Mouse (Mus musculus) adrenal gland (tissue): ENCODE measurements around the gene Smg6.
"Not testable (repeated sequence)": the region's sequence is repeated elsewhere in the genome, so short reads cannot be mapped to it uniquely, and the experiment has no call there.

Source experiments
- intact Hi-C: fragments of 180-260 bp; cut with DNase I; formaldehyde crosslinking; loops from one replicate; pipeline ENCODE4 v1.15.1; 2025

The Smg6 gene

DNA sequence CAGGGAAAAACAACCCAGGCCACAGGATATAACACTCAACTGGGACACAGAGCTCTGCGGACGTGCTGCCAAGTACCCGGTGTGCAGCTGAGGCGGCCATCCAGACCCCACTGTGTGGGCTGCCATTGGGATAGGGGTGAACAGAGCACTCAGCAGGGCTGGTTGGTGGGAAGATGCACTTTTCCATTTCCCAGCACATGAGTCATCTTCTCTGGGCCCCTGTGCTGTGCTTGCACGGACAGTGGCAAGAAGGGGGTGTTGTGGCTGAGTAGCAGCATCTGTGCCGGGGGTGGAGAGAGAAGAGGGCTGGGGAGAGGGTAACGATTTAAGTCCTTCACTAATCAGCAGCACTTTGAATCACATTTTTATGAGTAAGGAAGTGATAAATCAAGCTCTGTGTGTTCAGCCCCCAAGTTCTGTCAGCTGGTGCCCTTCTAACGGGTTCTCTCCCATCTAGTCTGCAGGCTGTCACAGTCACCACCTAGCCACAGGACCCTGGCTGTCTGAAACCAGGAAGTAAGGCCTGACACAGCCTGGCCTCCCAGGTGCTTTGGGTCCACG, 66.9 kb downstream of the Smg6 start:
- intact Hi-C loops, result no loop called here

DNA sequence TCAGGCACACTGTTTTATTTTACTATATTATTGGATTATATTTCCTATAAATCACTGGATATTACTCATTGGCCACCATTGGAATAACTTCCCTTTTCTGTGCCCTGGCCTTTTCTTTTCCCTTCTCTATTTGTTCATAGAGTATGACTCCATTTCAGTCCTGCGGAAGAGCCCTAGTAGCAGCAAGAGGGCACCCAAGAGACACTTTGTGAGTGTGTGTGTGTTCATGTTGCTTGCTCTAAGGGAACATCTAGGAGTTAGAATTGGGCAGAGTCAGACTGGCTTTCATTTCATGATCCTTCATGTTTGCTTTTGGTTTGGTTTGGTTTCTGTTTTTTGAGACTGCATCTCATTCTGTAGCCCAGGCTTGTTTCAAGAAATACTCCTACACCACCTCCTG, 68.5 kb downstream of the Smg6 start:
- intact Hi-C loops, result no loop called here

DNA sequence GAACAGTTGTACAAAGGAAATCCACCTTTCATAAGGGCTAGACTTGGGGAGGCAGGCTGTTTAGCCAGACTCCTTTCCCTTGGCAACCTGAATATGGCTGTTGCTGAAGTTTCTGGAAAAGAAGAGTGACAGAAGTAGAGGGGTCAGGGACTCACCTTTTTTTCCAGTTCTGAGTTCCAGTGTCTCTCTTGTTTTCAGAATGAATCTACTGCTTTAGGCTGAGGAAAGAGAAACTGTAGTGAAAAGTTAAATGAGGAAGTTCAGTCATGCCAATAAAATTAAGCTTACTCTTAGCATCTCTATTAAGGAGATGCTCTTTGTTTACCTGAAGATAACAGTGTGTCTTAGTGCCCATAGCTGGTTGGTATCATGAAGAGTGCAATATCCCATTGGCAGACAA, 69.2 kb downstream of the Smg6 start:
- intact Hi-C loops, result no loop called here

DNA sequence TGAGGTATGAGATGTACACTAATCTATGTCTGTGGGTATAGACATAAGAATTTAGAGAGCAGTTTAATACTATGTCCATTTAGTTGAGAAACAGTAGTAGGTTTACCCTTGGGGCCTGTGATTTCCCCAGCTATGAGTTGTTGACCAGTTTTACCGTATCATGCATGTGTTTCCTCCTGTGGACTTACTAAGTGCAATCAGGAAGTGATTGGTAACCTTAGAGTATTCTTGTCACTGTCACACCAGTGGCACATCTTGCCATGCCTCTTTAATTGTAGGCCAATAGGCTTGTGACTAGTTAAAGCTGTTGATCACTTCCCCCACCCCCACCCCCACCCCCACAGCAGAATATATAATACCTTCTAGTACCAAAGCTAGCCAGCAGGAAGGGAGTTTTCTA, 70.9 kb downstream of the Smg6 start:
- intact Hi-C loops, result no loop called here

DNA sequence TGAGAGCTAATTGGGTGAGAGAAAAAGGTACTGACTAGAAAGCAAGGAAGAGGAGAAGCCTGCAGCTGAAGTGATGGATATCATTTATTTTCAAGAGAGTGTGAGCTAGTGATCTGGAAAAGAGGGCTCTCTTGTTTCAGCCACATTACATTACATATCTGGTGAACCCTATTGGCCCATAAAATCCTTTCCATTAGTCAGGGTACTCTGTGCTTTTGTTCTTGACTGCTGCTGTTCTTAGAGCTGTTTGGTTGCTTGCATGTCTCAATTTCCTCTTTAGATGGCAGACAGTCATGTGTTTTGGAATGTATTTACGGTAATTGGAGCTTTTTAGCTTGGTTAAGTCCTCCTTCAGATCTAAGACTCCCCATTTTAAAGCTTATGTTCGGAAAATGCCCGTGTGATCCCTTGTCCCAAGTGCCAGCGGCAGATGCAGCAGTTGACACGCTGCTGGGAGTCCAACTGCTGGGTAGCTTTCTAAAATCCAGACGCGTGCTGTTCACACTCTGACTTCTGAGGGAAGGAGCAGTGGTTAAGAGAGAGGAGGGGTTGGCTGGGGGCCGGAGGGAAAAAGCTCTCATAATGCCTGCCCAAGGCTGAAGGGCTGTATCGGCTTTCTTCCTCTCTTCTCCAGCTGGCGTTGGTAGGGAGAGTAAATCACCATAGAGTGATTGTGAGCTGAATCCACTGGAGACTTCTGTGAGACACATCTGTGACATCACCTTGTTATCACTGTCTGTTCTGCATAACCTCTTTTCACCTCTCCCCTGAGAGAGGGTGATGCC, 75.4 kb downstream of the Smg6 start:
- intact Hi-C loops, result no loop called here

DNA sequence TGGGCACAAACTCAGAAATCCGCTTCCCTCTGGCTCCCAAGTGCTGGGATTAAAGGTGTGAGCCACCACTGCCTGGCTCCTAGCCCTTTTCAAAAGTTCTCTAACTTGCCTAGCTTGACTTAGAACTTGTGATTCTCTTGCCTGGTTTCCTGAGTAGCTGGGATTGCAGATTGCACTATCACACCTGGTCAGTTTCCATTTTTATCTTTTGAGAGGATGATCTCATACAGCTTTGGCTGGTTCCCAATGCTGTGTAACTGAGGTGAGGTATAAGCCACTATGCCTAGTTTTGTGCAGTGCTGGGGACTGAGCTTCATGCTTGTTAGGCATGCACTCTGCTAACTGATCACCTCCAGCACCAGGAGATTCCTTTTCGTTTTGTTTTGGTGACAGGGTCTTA, 82.6 kb downstream of the Smg6 start:
- intact Hi-C loops, result no loop called here

DNA sequence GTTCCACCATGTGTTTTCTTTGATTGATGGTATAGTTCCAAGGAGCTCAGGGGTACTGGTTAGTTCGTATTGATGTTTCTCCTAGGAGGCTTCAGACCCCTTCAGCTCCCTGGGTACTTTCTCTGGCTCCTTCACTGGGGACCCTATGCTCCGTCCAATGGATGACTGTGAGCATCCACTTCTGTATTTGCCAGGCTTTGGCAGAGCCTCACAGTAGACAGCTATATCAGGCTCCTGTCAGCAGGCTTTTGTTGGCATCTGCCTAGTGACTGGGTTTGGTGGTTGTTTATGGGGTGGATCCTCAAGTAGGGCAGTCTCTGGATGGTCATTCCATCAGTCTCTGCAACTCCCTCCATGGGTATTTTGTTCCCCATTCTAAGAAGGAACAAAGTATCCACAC, 83.9 kb downstream of the Smg6 start:
- intact Hi-C loops, result not testable (repeated sequence)

DNA sequence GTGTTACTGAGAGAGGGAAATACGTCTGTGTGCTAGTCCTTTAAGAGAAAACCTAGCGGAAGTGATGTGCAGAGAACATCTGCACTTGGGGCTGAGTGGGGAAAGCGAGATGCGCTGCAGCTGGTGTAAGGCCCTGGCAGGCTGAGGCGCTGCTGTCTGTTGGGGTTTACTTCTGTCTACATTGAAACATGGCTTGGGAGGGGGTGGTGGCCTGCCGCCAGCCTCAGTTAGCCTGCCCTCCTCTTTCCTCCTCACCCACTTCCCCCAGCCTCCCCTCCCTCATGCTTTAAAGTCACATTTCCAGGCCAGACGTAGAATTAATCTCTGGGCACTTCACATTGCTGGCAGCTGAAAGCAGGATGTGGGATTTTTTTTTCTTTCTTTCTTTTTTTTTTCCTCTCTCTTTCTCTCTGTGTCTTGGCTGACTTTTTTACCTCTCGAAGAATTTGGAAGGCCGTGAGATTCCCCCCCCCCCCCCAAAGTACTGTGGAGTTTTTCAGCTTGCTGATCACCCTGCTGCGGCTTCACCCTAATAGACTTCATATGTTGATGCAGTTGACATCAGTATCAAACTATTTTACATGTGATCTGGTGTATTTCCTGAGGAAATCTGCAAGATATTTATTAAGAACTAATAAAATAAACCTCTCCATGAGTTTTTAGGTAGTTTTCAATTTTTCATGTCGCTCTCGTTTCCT, 87.5 kb downstream of the Smg6 start:
- intact Hi-C loops, result loop anchor here (5.0 kb wide), 1 partner anchor 39 kb away; no protein-coding TSS in a partner anchor

DNA sequence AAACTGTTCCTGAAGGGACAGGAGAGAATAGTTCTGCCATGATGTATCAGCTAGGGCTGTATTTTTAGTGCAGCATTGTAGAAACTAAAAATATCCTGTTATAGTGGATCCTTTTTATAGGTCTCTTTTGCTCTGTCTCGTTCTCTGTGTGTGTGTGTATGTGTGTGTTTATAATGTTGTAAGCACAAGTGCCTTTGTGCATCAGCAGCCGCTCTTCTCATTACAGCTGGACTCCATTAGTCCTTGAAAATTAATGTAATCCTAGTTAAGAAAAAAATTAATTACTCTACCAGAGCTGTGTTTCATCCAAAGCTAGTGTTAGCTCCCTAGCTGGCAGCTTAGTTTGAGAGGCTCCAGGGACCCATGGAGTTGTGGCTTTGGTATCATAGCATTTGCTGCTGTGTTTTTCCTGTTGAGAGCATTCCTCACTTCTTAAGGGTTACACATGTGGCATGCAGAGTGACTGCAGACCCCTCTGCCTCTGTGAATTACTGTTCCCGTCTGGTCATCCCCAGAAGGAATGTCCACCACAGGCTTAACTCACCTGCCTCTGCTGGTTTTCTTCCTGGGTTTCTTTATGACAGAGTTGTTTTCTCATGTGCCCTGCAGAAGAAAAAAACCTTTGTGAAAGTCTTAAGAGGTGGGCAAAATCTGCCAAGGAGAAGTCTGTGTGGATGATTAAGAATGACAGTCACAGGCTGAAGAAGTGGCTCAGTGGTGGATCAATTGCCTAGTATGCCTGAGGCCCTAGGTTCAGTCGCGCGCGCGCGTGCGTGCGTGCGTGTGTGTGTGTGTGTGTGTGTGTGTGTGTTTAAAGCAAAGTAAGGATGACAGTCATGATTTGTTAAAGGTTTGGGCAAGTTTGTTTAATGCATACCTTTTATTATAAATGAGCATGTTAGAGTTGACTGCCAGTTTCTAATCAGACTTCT, 88.4 kb downstream of the Smg6 start:
- intact Hi-C loops, result loop anchor here (5.0 kb wide), 1 partner anchor 38 kb away; no protein-coding TSS in a partner anchor

DNA sequence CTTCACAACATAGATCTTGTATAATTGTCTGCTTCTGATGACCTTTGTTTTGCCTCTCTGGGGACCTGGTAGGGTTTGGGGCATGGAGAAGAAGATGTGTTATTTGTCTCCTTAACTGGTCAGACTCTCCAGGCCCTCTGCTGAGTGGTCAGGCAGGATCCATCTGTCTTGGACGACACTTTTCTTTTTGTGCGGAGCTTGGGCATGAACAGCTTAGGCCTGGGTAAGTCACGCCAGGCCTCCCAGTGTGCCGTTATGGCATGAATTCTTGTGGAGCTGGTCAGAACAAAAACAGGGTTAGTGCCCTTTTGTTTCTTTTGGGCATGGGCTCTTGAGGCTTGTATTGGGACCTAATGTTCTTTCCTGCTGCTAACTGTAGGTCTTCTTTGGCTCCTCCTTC, 89.2 kb downstream of the Smg6 start:
- intact Hi-C loops, result loop anchor here (5.0 kb wide), 1 partner anchor 37 kb away; no protein-coding TSS in a partner anchor

DNA sequence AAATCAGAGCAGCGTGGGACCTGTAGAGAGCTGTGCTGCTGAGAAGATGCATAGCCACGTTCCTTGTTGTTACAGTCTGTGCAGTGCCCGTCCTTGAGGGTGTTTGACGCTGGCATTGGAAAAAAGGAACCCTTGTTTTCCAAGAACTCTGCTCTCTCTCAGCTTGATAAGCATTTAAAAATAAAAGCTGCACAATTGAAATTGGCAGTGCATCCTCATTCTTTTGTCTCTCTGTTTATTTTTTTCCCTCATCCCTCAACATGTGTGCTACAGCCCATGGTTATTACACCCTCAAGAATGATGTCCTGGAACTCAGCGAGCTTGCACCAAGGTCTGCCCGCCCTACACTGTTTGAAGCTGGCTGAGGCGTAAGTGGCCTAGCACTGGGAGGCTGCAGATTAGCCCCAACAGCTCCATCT, 89.8 kb downstream of the Smg6 start:
- intact Hi-C loops, result no loop called here

DNA sequence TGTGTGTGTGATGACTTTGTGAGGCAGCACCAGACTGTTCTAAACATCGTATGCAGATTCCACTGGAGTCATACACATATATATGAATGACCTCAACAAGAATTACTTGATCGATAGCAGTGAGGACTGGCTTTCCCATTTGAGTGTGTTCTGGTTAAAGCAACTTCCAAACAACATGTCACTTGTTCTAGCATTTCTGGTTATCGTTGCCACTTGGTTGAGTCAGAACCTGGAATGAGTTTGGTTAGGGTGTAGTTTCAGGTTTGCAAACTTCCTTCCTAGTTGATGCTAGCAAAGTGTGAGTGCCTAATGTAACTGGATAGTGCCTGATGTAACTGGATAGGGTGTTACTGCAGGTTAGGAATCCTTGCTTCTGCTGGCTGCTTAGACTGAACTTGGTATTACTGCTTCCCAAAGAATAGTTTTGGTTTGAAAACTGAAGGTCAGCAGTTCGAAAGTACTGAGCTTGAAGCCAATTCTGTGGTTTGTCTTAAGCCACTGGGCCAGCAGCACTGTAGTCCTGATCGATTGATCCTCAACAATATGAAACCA, 90.8 kb downstream of the Smg6 start:
- intact Hi-C loops, result no loop called here

DNA sequence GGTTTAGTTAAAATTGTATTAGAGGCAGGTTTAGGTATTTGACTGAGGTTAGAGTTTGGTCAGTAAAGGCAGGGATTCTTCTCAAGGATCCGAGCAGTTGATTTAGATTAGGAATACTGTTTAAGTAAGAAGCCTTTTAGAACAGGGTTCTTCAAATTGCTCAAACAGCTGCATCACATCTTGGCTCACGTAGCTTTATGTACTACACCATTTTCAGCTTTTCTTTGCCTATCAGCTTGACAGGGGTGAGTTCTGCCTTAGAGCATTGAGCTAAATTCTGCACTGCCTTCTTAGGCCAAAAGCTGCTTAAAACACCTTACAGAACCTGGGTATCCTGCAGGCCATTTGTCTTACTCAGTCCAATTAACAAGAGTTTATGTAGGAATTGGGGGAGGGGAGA, 92.2 kb downstream of the Smg6 start:
- intact Hi-C loops, result no loop called here

DNA sequence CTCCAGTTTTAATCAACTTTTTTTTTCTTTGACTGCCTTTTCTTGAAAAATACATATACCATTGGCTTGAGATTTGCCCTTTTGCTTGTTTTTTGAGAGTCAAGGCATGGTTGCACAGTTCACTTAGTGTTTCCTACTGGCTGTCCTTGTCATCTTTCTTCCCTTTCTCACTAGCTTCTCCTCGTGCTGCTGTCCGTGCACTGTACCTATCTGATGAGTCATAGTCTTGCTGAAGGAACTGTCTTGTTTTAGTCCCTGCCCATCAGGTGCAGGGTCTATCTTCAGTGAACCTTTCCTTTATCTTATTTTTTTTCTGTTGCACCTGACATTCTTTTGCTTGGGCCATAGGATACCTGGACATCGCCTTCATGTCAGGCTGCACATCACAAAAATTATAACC, 101.4 kb downstream of the Smg6 start:
- intact Hi-C loops, result no loop called here

DNA sequence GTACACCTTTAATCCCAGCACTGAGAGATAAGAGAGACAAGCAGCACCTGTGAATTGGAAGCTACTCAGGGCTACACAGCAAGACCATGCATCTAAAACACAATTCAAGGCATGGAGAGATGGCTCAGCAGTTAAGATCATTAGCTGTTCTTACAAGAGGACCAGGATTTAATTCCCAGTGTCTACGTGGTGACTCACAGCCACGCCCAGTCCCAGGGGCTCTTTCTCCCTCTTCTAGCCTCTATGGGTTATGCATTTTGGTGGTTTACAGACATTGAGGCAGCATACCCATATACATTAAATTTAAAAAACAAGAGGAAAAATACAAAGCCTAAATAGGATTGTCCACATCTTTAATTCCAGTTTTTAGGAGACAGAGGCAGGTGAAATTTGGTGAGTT, 102.0 kb downstream of the Smg6 start:
- intact Hi-C loops, result no loop called here

DNA sequence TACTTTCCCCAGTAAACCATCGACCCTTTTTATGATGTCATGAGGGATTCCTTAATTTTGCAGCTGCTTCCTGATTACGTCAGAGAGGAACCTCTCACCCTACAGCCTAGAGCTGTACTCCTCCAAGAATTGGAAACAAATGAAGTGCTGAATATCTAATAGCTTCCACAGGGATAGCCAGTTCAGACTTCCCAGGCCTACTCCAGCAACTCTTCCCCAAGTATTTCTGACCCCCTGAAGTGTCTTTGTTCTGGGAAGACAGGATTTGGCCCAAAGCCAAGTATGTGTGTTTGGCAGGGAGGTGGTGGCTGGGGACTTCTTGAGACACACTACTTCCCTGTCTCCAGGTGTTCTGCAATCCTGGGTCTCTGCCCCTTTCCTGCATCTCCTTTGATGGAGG, 105.6 kb downstream of the Smg6 start:
- intact Hi-C loops, result no loop called here

DNA sequence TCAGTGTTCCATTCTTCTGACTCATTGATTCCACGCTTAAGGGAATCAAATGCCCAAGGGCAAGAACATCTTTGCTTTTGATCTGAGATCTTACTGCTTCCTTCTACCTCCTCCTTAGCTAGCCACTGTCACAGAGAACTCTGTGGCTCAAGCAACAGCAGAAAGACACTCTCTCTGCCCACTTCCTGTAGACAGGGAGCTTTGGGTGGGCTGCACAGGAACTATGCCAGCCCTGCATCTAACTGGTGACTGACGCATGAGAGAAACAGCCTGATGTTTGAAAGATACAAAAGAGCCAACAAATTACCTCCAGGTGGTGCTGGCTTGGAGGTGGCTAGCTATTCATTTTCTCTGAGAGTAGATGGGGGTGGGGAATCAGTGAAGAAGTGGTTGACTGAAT, 107.3 kb downstream of the Smg6 start:
- intact Hi-C loops, result no loop called here

DNA sequence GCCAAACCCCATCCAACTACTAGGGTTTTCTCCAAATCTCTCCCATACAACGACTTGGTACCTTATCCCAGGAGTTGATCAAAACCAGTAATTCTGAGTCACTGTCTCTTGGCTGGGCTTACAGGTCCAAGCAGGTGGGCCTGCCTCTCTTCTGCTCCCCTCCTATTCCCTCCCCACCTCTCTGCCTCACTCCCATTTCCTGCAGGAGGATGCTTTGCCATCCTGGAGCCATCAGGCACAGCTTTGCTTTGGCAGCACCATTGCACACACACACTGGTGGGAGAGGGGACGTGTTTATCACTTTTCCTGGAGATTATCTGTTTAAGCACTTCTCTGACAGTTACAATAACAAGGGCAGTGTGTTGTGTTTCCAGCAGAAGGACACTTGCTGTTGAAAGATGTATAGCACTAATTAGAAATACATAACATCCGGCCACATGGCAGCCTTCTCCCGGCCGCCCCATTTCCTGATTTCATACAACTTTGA, 108.0 kb downstream of the Smg6 start:
- intact Hi-C loops, result no loop called here

DNA sequence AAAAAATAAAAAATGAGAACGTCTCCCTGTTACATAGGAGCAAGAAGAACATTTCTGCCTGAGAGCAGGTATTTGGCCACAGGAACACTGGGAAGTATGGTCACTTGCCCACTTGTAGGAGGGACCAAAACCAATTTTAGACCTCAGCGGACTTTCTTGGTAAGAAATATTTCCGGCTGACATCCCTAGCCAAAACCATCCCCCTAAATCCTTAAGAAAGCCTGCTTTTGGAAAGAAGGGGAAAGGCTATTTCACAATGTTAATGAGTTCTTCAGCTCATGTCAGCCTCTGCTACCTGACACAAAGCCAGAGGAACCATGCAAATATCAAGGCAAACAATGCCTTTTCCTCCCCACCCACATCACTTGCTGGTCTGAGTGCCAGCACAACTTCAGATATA, 108.5 kb downstream of the Smg6 start:
- intact Hi-C loops, result no loop called here

DNA sequence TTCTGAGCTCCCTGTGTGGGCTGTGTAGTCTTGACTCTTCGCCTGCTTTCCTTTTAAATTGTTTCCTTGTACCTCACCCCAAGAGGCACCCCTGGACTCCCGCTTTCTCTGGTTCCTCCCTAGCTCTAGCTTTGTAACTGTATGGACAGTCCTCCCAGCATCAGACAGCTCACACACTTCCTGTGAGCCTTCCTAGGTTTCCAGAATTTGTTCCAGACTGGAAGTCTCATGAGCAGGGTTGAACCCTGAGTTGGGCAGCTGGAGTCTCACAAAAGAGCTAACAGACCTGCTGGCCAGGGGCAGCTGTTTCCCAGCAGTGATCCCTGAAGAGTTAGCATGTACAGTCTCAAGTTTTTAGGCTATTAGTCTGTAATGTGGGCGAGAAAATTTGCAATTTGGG, 118.7 kb downstream of the Smg6 start:
- intact Hi-C loops, result no loop called here

DNA sequence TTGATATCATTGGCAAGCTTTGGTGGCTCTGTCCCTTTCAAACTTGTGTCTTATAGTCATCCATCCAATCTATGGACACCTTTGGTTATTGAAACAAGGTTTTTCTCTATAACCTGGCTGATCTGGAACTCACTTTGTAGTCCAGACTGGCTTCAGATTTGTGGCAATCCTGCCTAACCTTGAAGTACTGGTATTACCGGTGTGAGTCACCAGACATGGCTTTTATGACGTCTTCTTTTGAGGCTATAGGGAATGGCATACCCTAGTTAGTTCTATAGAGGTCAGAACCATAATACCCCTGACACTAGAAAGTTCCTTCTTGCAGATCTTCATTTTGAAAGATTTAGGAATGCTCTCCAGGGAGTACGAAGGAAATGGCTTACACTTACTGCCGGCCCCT, 120.2 kb downstream of the Smg6 start:
- intact Hi-C loops, result no loop called here
